ENCODE assay signal across 9 mouse cellular contexts in the genomic region with DNA sequence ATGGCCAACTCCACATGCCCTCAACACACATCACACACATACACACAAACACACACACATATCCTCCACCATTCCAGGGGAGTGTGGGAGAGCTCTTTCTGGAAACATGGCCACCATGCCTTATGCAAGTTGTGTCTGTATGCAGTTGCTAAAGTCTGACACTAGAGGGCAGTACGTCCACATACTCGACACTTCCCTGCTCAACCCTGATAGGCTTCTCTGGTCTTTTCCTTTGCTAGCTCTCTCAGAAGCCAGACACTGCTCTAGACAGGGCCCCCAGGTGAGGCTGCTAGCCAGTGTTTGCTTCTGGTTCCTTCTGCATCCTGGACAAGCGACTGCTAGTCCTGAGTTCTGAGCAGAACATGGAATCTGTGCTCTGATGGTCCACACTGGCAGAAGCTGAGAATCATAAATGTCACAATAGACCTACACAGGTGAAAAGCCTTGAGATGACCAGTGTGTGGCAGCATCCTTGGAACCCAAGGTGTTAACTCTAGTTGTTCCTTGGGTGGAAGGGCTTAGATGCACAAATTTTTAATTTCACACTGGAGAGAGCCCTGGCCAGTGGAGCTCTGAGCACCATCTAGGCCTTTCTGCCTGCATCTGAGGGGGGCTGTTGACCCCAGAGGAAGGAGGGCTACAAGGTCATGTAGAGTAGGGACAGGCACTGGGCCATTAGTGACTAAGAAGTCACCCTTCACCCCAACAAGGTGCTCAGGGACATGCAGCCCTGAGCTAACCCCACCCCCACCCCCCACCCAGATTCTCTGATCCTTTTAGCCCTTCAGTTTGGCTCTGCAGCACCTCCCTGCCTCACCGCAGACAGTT. TPM values are rescaled to one million over a fixed set of nuclear protein-coding genes. Genes with fewer than 3 reads are reported as not detected.
DNase-seq lines count a peak whose midpoint lies in the region; ATAC-seq and TF ChIP-seq lines count a peak whose summit lies in the region.
"Not testable (repeated sequence)": the region's sequence is repeated elsewhere in the genome, so short reads cannot be mapped to it uniquely, and the experiment has no call there.
"Had no signal": no experiment of that assay in that cellular context is flagged by ENCODE, and none has a peak within 500 bp of the region (broad histone marks: within the 10 kb centered on the region; RNA-seq: fewer than 3 reads in every experiment).

No protein-coding gene starts in this region.

- not testable (repeated sequence) for H3K9me3 ChIP-seq in G1E (replicated peaks); forebrain, embryonic 14.5 days (replicated peaks; ENCODE audit: control insufficient read depth, low read length); liver, embryonic 12.5 days (replicated peaks); stomach, embryonic 16.5 days (replicated peaks; ENCODE audit: control insufficient read depth, low read length)

- 6% methylated on average over 4 of the region's 4 CpGs for WGBS in forebrain, embryonic 14.5 days
- 21% methylated on average over 4 of the region's 4 CpGs for WGBS in liver, embryonic 12.5 days (ENCODE audit: insufficient replicate concordance)
- 5% methylated on average over 3 of the region's 4 CpGs for WGBS in stomach, embryonic 16.5 days

- not testable (repeated sequence) for H3K4me3 ChIP-seq in G1E (ENCODE audit: low read depth, low read length); forebrain, embryonic 14.5 days (ENCODE audit: low read depth, low read length); liver, embryonic 12.5 days; stomach, embryonic 16.5 days (replicated peaks; ENCODE audit: low read length)

- H3K4me2 ChIP-seq in forebrain, embryonic 14.5 days (ENCODE audit: low read length); liver, embryonic 12.5 days; stomach, embryonic 16.5 days (ENCODE audit: low read depth, low read length): not testable (repeated sequence)

- ATAC-seq in G1E (ENCODE audit: extremely low read depth, insufficient number of reproducible peaks, low FRiP score, poor library complexity, severe bottlenecking), result peak; percentile 37; the same call in 1 of the 2 replicates
- ATAC-seq in forebrain, embryonic 14.5 days, result peak; percentile 84
- peak; percentile 58 for ATAC-seq in liver, embryonic 12.5 days
- ATAC-seq in stomach, embryonic 16.5 days (ENCODE audit: insufficient read depth, low FRiP score), result peak; percentile 59; the same call in 1 of the 2 replicates

- H3K27ac ChIP-seq in forebrain, embryonic 14.5 days (ENCODE audit: low read depth, low read length); liver, embryonic 12.5 days; stomach, embryonic 16.5 days (ENCODE audit: low read length): not testable (repeated sequence)

- H3K9ac ChIP-seq in forebrain, embryonic 14.5 days (ENCODE audit: low read length); liver, embryonic 12.5 days; stomach, embryonic 16.5 days (ENCODE audit: low read length): not testable (repeated sequence)

- H3K36me3 ChIP-seq in G1E (replicated peaks); forebrain, embryonic 14.5 days (ENCODE audit: control insufficient read depth, insufficient read depth, low read length); liver, embryonic 12.5 days; stomach, embryonic 16.5 days (ENCODE audit: control insufficient read depth, insufficient read depth, low read length): not testable (repeated sequence)

- not testable (repeated sequence) for DNase-seq in G1E (ENCODE audit: low spot score)
- DNase-seq in cerebellum, adult 11-12 months, result peak; percentile 19
- DNase-seq in forebrain, embryonic 14.5 days (ENCODE audit: low spot score), result peak; percentile 77
- DNase-seq in heart, postnatal 4 days, result peak; percentile 65
- peak; percentile 38 to 53 for DNase-seq in kidney, postnatal 4 days
- peak; percentile 39 to 40 for DNase-seq in natural killer cell, adult 2 months (ENCODE audit: low spot score in 2 of 2)

- H3K4me1 ChIP-seq in G1E (ENCODE audit: insufficient read depth, low read depth, low read length); forebrain, embryonic 14.5 days (ENCODE audit: control insufficient read depth, insufficient read depth, low read length); liver, embryonic 12.5 days; stomach, embryonic 16.5 days (ENCODE audit: control insufficient read depth, insufficient read depth, low read length): not testable (repeated sequence)

- not testable (repeated sequence) for H3K27me3 ChIP-seq in G1E (ENCODE audit: insufficient read depth, low read length); forebrain, embryonic 14.5 days (replicated peaks; ENCODE audit: control insufficient read depth, insufficient read depth, low read length); liver, embryonic 12.5 days (replicated peaks); stomach, embryonic 16.5 days (ENCODE audit: control insufficient read depth, insufficient read depth, low read length)

- TF ChIP-seq CTCF in G1E (IDR thresholded peaks at IDR 0.05; ENCODE audit: low read depth, low read length), result peak; percentile 39

RNA-seq across cellular contexts. Expression of a gene that starts 8.0 kb away (rescaled TPM):
- total RNA-seq in G1E (2014; fragmentation: Nextera tagmentation) (not detected in 2 replicates), G1E (2017) (0.17 and 0.27 TPM in 2 replicates)
- polyA plus RNA-seq in G1E (2012), result not detected in 2 replicates
- polyA plus RNA-seq in forebrain, embryonic 14.5 days (2014; fragmentation: Nextera tagmentation; extraction: Ambion mirVana), result 0.19 TPM in 1 of 2 replicates, not detected in the other
- total RNA-seq in heart, postnatal 4 days (2021), result under 1 TPM in 1 of 2 experiments, not detected in 1; 0.23 TPM
- not detected in 2 replicates for polyA plus RNA-seq in liver, embryonic 12.5 days (2016; fragmentation: Nextera tagmentation; extraction: Ambion mirVana)
- not detected in 2 replicates for polyA plus RNA-seq in stomach, embryonic 16.5 days (2015; fragmentation: Nextera tagmentation; extraction: Ambion mirVana)
- polyA plus RNA-seq: urinary bladder, adult 2 months had no signal

RNA-seq across cellular contexts. Expression of a gene that starts 16.8 kb away (rescaled TPM):
- total RNA-seq in G1E (2014; fragmentation: Nextera tagmentation) (not detected in 2 replicates), G1E (2017) (0.06 TPM in 1 of 2 replicates, not detected in the other)
- not detected in 2 replicates for polyA plus RNA-seq in G1E (2012)
- 0.08 and 0.12 TPM in 2 replicates for polyA plus RNA-seq in forebrain, embryonic 14.5 days (2014; fragmentation: Nextera tagmentation; extraction: Ambion mirVana)
- total RNA-seq in heart, postnatal 4 days (2021), result 1 to 10 TPM in 1 of 2 experiments, under 1 TPM in 1; 0.34 to 1.2 TPM
- polyA plus RNA-seq in liver, embryonic 12.5 days (2016; fragmentation: Nextera tagmentation; extraction: Ambion mirVana), result 0.10 TPM in 1 of 2 replicates, not detected in the other
- polyA plus RNA-seq in stomach, embryonic 16.5 days (2015; fragmentation: Nextera tagmentation; extraction: Ambion mirVana), result 0.15 TPM in 1 of 2 replicates, not detected in the other

RNA-seq across cellular contexts. Expression of a gene that starts 37.4 kb away (rescaled TPM):
- 107 and 144 TPM in 2 replicates for total RNA-seq in G1E (2014; fragmentation: Nextera tagmentation)
- total RNA-seq in G1E (2017), result 102 and 111 TPM in 2 replicates
- polyA plus RNA-seq in G1E (2012), result 407 and 592 TPM in 2 replicates
- 147 and 155 TPM in 2 replicates for polyA plus RNA-seq in forebrain, embryonic 14.5 days (2014; fragmentation: Nextera tagmentation; extraction: Ambion mirVana)
- 100 to 1,000 TPM; 589 to 631 TPM for total RNA-seq in heart, postnatal 4 days (2021)
- polyA plus RNA-seq in liver, embryonic 12.5 days (2016; fragmentation: Nextera tagmentation; extraction: Ambion mirVana), result 162 TPM in 2 replicates
- polyA plus RNA-seq in stomach, embryonic 16.5 days (2015; fragmentation: Nextera tagmentation; extraction: Ambion mirVana), result 125 and 130 TPM in 2 replicates

RNA-seq across cellular contexts. Expression of a gene that starts 50.1 kb away (rescaled TPM):
- total RNA-seq in G1E (2014; fragmentation: Nextera tagmentation), result 103 and 107 TPM in 2 replicates
- total RNA-seq in G1E (2017), result 150 and 173 TPM in 2 replicates
- polyA plus RNA-seq in G1E (2012), result 37.5 and 44.0 TPM in 2 replicates
- 161 and 166 TPM in 2 replicates for polyA plus RNA-seq in forebrain, embryonic 14.5 days (2014; fragmentation: Nextera tagmentation; extraction: Ambion mirVana)
- total RNA-seq in heart, postnatal 4 days (2021), result 10 to 100 TPM; 54.9 to 56.8 TPM
- 60.6 and 64.4 TPM in 2 replicates for polyA plus RNA-seq in liver, embryonic 12.5 days (2016; fragmentation: Nextera tagmentation; extraction: Ambion mirVana)
- polyA plus RNA-seq in stomach, embryonic 16.5 days (2015; fragmentation: Nextera tagmentation; extraction: Ambion mirVana), result 101 and 105 TPM in 2 replicates
